Comparison of ENCODE assay signal across 8 mouse cellular contexts in genomic region chr1:136139990-136140640, GRCm38 (mm10). TPM values are rescaled to one million over a fixed set of nuclear protein-coding genes. Genes with fewer than 3 reads are reported as not detected.
DNase-seq lines count a peak whose midpoint lies in the region; ATAC-seq and TF ChIP-seq lines count a peak whose summit lies in the region.

No protein-coding gene starts in this region.

- H3K27me3 ChIP-seq in E14TG2a.4 (ENCODE audit: insufficient read depth, low read length), result peaks cover 48% of the 10 kb centered on the region
- peaks cover 7% of the 10 kb centered on the region; the same call in 1 of the 2 replicates for H3K27me3 ChIP-seq in forebrain, embryonic 12.5 days
- H3K27me3 ChIP-seq in liver, postnatal 0 days (ENCODE audit: insufficient read depth, low read length), result no peaks in the 10 kb centered on the region
- H3K27me3 ChIP-seq in neural tube, embryonic 14.5 days (ENCODE audit: control insufficient read depth, insufficient read depth, low read length), result no peaks in the 10 kb centered on the region

- no peaks in the 10 kb centered on the region for H3K36me3 ChIP-seq in E14TG2a.4 (ENCODE audit: insufficient read depth, low read length)
- peaks cover 7% of the 10 kb centered on the region; the same call in 1 of the 2 replicates for H3K36me3 ChIP-seq in forebrain, embryonic 12.5 days (replicated peaks)
- H3K36me3 ChIP-seq in liver, postnatal 0 days (replicated peaks; ENCODE audit: insufficient read depth, low read length), result no peaks in the 10 kb centered on the region
- peaks cover 5% of the 10 kb centered on the region; the same call in 1 of the 2 replicates for H3K36me3 ChIP-seq in neural tube, embryonic 14.5 days (ENCODE audit: control insufficient read depth, insufficient read depth, low read length)

- H3K9me3 ChIP-seq in E14TG2a.4 (ENCODE audit: low read length), result no peaks in the 10 kb centered on the region
- H3K9me3 ChIP-seq in forebrain, embryonic 12.5 days, result no peaks in the 10 kb centered on the region
- no peaks in the 10 kb centered on the region for H3K9me3 ChIP-seq in liver, postnatal 0 days (ENCODE audit: low read length)
- H3K9me3 ChIP-seq in neural tube, embryonic 14.5 days (ENCODE audit: control insufficient read depth, low read length), result no peaks in the 10 kb centered on the region

- peak overlapping the region; percentile 70 for H3K9ac ChIP-seq in forebrain, embryonic 12.5 days
- peak overlapping the region; percentile 73 for H3K9ac ChIP-seq in liver, postnatal 0 days (replicated peaks)
- peak overlapping the region; percentile 32 for H3K9ac ChIP-seq in neural tube, embryonic 14.5 days (replicated peaks; ENCODE audit: low read depth, low read length)

- 1% methylated on average over 32 of the region's 32 CpGs for WGBS in forebrain, embryonic 12.5 days
- 2% methylated on average over 32 of the region's 32 CpGs for WGBS in liver, postnatal 0 days (ENCODE audit: insufficient replicate concordance)
- WGBS in neural tube, embryonic 14.5 days, result 2% methylated on average over 32 of the region's 32 CpGs

- TF ChIP-seq CTCF in E14TG2a.4 (conservative IDR thresholded peaks at IDR 0.05; ENCODE audit: low read length), result no peak
- TF ChIP-seq CTCF in liver, postnatal 0 days (IDR thresholded peaks at IDR 0.05; ENCODE audit: low read depth), result no peak

- peak; percentile 12; the same call in 1 of the 2 replicates for ATAC-seq in forebrain, embryonic 12.5 days (ENCODE audit: low FRiP score)
- ATAC-seq in liver, postnatal 0 days, result peak; percentile 85
- peak; percentile 34 for ATAC-seq in neural tube, embryonic 14.5 days (ENCODE audit: low read depth)

- no peak; the same call in 1 of the 2 replicates for TF ChIP-seq EP300 in liver, postnatal 0 days (IDR thresholded peaks at IDR 0.05; ENCODE audit: low read depth)

- peak overlapping the region; percentile 74 for H3K27ac ChIP-seq in forebrain, embryonic 12.5 days
- H3K27ac ChIP-seq in liver, postnatal 0 days (ENCODE audit: low read depth), result peak overlapping the region; percentile 89
- H3K27ac ChIP-seq in neural tube, embryonic 14.5 days (ENCODE audit: low read depth, low read length), result peak overlapping the region; percentile 57; the same call in 1 of the 2 replicates

- H3K4me2 ChIP-seq in forebrain, embryonic 12.5 days, result peak overlapping the region; percentile 82
- peak overlapping the region; percentile 82 for H3K4me2 ChIP-seq in liver, postnatal 0 days (ENCODE audit: low read depth, low read length)
- H3K4me2 ChIP-seq in neural tube, embryonic 14.5 days (ENCODE audit: low read depth, low read length), result peak overlapping the region; percentile 47

- intact Hi-C loops in heart, postnatal 10 days (cut with DNase I), result no loop called here

- peak overlapping the region; percentile 82 for H3K4me3 ChIP-seq in E14TG2a.4 (replicated peaks; ENCODE audit: low read length)
- peak overlapping the region; percentile 49 for H3K4me3 ChIP-seq in forebrain, embryonic 12.5 days (replicated peaks)
- peak overlapping the region; percentile 51 for H3K4me3 ChIP-seq in liver, postnatal 0 days (ENCODE audit: low read depth, low read length)
- peak overlapping the region; percentile 20 for H3K4me3 ChIP-seq in neural tube, embryonic 14.5 days (ENCODE audit: low read depth, low read length)

- DNase-seq in c-Kit-positive CD71-positive TER-119-positive erythroid progenitor cells, embryonic 14.5 days (ENCODE audit: low spot score), result peak; percentile 95
- peak; percentile 64 to 69 for DNase-seq in heart, postnatal 10 days
- peak; percentile 80 to 89 for DNase-seq in kidney, postnatal 4 days
- DNase-seq in liver, postnatal 0 days, result peak; percentile 86
- peak; percentile 78 for DNase-seq in testis, postnatal 10 days (ENCODE audit: low spot score)

- H3K4me1 ChIP-seq in E14TG2a.4 (replicated peaks; ENCODE audit: low read depth, low read length), result peaks cover 73% of the 10 kb centered on the region
- H3K4me1 ChIP-seq in forebrain, embryonic 12.5 days, result peaks cover 95% of the 10 kb centered on the region
- peaks cover 55% of the 10 kb centered on the region for H3K4me1 ChIP-seq in liver, postnatal 0 days (ENCODE audit: insufficient read depth)
- peaks cover 85% of the 10 kb centered on the region for H3K4me1 ChIP-seq in neural tube, embryonic 14.5 days (ENCODE audit: control insufficient read depth, insufficient read depth, low read length)

RNA-seq across cellular contexts. Expression of gene Kif21b, which starts 8.9 kb away (rescaled TPM):
- 45.7 and 47.7 TPM in 2 replicates for polyA plus RNA-seq in forebrain, embryonic 12.5 days (2016; fragmentation: Nextera tagmentation; extraction: Ambion mirVana)
- 1 to 10 TPM; 1.3 to 1.6 TPM for total RNA-seq in heart, postnatal 10 days (2021)
- polyA plus RNA-seq in liver, postnatal 0 days (2015; fragmentation: Nextera tagmentation; extraction: Ambion mirVana), result 0.91 and 1.1 TPM in 2 replicates
- polyA plus RNA-seq in neural tube, embryonic 14.5 days (2014; fragmentation: Nextera tagmentation; extraction: Ambion mirVana), result 43.1 and 54.5 TPM in 2 replicates

Comparison
In these comparisons a context has a peak if more than half of its experiments do, and no peak if none do; other contexts are left out.
1. Peak in every context shown above with its lines: DNase-seq, ATAC-seq, H3K4me3 ChIP-seq and H3K27ac ChIP-seq.
2. H3K4me3 ChIP-seq: peak in every context shown above with its lines; median percentile 82 in E14TG2a.4; 51 in liver, postnatal 0 days; 49 in forebrain, embryonic 12.5 days; 20 in neural tube, embryonic 14.5 days.
3. ATAC-seq: peak in every context shown above with its lines; median percentile 85 in liver, postnatal 0 days; 34 in neural tube, embryonic 14.5 days; 12 in forebrain, embryonic 12.5 days.
4. RNA of gene Kif21b, which starts 8.9 kb away (polyA plus RNA-seq): 43.1 to 54.5 TPM in neural tube, embryonic 14.5 days and 45.7 to 47.7 TPM in forebrain, embryonic 12.5 days; 0.91 to 1.1 TPM in liver, postnatal 0 days; every median in the first group is over 10 times any median in the second.